Mouse (Mus musculus) liver, embryonic 14.5 days (tissue): ENCODE measurements around the gene Vav3.

Experiments
- CTCF ChIP-seq: IDR thresholded peaks from 2 replicates; pipeline ENCODE4 v1.5.1; 2016; ENCODE audit warnings: antibody characterized with exemption, low read depth, control low read depth
- EP300 ChIP-seq: IDR thresholded peaks from 2 replicates; pipeline ENCODE4 v1.6.1; 2016; ENCODE audit warnings: antibody characterized with exemption, low read depth

DNA sequence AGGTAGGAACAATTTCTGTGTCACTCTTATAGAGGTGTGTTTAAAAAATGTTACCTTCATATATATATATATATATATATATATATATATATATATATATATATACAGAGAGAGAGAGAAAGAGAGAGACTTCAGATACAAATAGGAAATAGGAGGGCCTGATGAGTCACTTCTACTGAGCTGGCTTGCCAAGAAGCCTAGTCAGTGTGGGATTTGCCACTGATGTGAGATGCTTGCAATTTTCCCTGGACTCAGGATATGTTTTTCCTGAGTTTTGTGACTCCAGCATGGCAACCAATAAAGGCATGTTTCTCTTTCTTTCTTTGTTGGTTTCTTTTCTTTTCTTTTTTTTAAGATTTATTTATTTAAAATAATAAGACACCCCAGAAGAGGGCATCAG, 374.0 kb downstream of the Vav3 start:
- no peak for TF ChIP-seq EP300
- TF ChIP-seq CTCF, result no peak
